Mouse (Mus musculus) frontal cortex, postnatal 14 days (tissue): ENCODE results near the gene Gatad2b.
"Not testable (repeated sequence)": the region's sequence is repeated elsewhere in the genome, so short reads cannot be mapped to it uniquely, and the experiment has no call there.

Source experiments
- DNase-seq, 2 experiments: peaks; one replicate each; pipeline ENCODE4 v3.0.0; 2022; ENCODE audit warnings: low spot score in 2 of 2

Gatad2b gene

GRCm38 (mm10) chr3:90309589-90309988, 16.6 kb downstream of the Gatad2b start:
- no peak for DNase-seq

DNA sequence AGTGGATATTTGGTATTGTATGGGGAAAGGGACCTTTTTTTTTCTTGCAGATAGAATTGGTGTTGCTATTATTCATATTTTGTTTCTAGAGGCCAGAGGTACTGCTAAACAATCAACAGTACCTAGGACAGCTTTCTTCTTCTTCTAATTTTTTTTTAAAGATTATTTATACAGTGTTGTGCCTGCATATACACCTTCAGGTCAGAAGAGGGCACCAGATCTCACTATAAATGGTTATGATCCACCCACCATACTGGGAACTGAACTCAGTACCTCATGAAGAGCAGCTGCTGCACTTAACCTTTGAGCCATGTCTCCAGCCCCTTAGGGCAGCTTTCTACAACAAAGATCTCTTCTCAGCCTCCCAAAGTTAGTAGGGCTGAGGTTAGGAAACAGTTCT, 20.4 kb downstream of the Gatad2b start:
- no peak for DNase-seq

- no peak for DNase-seq
Observed at GRCm38 (mm10) chr3:90314241-90314640, 21.3 kb downstream of the Gatad2b start.

DNA sequence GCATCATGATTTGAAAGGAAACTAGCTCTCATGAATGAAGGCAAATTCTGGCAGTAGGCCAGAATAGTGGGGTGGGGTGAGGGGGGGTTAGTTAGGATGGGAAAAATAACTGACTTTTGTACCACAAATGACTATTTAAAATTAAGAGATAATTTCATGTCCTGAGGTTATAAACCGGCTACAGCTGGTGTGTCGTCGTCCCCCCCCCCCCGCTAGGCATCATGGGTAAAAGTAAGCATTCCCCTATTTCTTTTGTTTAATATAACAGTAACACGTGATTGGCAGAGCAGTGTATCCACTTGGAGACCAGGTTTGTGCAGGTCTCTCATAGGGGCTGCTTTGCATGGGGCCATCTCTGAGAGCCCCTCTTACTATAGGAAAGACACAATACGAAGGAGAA, 29.3 kb downstream of the Gatad2b start:
- no peak for DNase-seq

DNA sequence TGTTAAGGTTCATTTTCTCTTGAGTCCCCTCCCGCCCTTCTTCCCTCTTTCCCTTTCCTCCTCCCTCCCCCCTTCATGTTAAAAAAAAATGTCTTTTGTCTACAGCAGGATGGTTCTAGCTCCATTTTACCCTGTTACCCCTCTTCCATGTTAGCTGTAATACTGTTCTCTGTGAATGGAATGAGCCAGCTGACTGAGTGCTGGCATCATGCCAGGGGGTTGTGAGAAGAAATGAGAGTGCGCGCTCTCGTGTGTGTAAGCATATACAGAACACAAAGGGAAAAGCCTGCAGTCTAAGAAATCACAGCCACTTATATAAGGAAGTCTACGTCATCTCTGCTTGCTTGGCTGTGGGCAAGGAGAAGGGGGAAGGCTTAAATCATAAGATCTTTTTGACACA, 30.1 kb downstream of the Gatad2b start:
- peak; percentile 49 to 66 for DNase-seq

DNA sequence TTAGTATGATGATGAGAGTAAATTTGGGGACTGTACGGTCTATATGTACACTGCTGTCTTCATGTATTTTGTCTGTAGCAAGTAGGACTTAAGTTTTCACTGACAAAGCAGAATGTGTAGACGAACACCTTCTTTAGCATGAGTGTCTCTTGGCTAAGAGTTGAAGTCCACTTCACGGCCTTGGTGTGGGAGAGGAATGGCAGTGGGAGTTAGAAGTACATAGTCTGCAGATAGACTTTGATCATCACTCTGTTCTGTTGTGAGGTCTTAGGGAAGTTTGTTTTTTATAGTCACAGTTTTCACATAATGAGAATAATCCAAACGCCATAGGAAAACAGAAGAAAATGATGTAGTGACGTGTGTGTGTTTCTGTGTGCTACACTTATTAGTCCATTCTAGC, 39.5 kb downstream of the Gatad2b start:
- DNase-seq = no peak

DNA sequence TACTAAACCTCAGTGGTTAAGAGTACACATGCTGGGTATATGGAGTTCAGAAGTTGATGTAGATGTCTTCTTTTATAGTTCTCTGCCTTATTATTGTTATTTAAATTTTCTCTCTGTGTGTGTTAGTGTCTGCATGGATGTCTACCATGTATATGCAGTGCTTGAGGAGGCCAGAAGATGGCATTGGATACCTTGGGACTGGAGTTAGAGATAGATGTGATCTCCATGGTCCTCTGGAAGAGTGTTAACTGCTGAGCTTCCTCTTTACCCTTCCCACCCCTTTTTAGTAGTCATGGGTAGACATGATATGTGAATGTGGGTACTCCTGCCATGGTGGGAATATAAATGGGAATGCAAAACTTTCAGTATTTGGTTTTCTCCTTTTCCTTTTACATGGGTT, 42.5 kb downstream of the Gatad2b start:
- DNase-seq = no peak

GRCm38 (mm10) chr3:90338190-90338589, 45.2 kb downstream of the Gatad2b start:
- DNase-seq = no peak

DNA sequence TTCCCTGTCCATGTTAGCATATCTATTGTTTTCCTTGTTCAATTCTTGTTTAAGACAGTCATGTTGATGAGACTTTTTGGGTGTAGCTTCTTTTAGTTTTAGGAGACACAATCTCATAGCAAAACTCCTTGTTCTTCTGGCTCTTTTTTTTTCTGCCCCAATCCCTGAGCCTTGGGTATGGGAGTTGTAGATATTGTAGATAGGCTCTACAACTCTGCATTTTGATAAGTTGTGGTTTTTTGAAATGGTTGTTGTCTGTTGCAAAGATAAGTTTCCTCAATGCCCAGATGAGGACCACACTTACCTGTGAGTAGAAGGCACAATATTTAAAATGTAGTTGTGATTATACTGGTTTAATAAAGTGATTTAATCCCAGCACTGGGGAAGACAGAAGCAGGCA, 47.2 kb downstream of the Gatad2b start:
- DNase-seq = no peak

DNA sequence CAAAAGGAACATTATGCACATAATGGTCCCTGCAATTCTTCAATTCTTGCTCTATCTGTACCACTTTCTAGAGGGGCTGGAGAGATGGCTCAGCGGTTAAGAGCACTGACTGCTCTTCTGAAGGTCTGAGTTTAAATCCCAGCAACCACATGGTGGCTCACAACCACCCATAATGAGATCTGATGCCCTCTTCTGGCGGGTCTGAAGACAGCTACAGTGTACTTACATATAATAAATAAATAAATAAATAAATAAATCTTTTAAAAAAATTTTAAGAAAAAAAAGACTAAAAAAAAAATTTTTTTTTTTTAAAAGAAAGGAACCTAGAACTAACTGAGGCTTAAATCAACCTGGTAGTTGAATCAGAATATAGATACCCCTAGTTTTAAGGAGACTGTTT, 49.9 kb downstream of the Gatad2b start:
- DNase-seq = not testable (repeated sequence)

DNA sequence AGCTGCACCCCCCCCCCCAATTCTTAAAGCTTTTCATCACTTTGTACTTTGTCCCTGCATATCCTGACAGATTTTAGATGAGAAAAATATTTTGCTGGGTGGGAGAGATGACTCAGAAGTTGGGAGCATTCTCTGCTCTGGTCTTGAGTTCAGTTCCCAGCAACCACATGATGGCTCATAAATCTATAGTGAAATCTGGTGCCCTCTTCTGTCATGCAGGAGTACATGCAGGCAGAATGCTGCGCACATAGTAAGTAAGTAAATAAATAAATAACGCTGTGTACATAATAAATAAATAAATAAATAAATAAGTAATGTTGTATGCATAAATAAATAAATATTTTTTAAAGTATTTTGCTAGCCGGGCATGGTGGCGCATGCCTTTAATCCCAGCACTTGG, 54.9 kb downstream of the Gatad2b start:
- no peak for DNase-seq

DNA sequence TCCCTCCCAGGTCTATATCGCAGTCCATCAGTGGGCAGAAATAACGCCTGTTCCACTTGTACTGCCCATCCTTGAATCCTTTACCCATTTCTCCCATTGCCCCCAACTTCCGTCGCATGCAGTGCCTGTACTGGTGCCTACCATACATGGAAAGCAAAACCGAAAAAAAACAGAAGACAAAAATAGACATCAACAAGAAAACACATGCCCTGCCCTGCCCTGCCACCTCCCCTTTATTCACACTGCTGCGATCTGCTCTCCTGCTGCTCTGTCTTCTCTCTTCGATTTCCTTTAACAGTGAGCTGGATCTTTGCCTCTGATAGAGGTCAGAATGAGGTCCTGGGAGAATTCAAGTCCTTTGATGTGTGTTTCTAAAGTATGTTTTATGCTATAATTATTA, 65.0 kb downstream of the Gatad2b start:
- no peak for DNase-seq

GRCm38 (mm10) chr3:90359230-90359629, 66.3 kb downstream of the Gatad2b start:
- DNase-seq = no peak

GRCm38 (mm10) chr3:90361476-90361875, 68.5 kb downstream of the Gatad2b start:
- DNase-seq = no peak

GRCm38 (mm10) chr3:90362346-90362745, 69.4 kb downstream of the Gatad2b start:
- no peak for DNase-seq

- DNase-seq = no peak
Observed at GRCm38 (mm10) chr3:90367001-90367632, 74.1 kb downstream of the Gatad2b start.

- DNase-seq = no peak
Observed at GRCm38 (mm10) chr3:90369041-90369440, 76.1 kb downstream of the Gatad2b start.

DNA sequence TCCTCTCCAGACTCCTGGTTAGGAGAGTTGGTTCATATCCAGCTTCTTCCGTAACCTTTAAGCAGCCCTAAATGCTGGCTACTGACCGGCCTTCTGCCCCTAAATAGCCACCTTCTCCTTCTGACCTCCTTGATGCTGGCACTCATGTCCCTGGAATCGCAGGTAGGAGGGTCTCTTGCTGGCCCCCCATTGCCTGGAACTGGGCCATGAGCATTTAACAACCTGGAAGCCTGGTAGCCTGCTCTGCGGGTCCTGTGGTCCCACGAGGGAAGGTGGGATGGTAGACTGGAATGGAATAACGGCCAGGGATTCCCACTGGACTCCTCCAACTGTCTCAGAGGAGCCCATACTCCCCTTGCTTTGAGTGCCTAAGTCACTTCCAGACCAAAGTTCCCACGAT, 78.9 kb downstream of the Gatad2b start:
- no peak for DNase-seq

GRCm38 (mm10) chr3:90372817-90373216, 79.8 kb downstream of the Gatad2b start:
- DNase-seq = no peak

DNA sequence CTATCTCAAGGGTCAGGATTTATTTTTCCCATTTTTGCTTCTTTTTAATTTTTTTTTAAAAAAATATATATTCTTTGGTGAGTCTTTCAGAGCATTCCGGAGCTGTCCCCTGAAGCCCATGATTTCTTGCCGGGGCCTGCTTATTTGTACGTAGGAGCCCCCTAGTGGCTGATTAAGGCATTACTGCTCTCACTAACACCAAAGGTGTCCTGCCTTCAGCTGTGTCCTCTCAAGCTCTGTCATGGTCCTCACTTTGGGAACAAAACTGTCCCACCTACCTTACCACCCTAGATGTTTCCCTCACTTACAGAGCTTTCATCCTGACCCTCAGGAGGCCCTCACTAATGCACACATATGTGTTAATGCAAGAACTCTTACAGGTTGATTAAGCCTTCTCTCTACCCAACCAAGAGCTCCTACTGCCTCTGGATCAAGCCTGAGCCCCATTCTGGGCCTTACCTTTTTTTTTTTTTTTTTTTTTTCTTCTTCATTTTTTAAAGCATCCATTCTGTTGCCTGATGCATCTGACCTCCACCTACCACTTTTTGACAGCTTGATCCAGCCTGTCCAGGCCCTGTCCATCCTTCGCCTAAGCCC, 80.6 kb downstream of the Gatad2b start:
- DNase-seq = peak; percentile 47 to 76

DNA sequence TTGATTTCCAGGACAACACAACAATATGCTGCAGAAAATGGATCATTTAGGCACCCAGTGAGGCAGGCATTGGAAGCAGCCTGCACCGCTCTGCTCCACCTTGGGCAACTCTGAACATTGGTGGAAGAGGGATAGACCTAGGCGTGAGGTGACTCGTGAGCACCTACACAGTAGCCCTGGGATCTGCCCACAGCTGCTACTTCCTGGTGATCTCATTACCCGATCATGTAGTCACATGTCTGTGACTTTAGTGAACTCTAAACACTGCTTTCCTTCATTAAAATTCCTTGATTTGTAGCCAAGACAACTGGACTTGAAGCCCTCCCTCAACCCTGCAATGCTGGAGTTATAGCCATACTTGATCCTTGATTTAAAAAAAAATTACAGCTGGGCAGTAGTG, 81.4 kb downstream of the Gatad2b start:
- DNase-seq = no peak

- no peak for DNase-seq
Observed at GRCm38 (mm10) chr3:90375562-90376246, 82.7 kb downstream of the Gatad2b start.

- no peak for DNase-seq
Observed at GRCm38 (mm10) chr3:90376247-90376585, 83.2 kb downstream of the Gatad2b start.
